Mouse (Mus musculus) left cerebral cortex, adult 9 months (tissue): ENCODE measurements at regions not wholly inside any gene's neighbourhood (a gene's known extent, or its start where the extent isn't known, plus 50 kb on each side); places are given as distances from the start of the nearest gene placed in this dataset.
A peak's percentile ranks its signal among the peaks of the same experiment; 100 is the strongest.

Experiments used
- DNase-seq, 2 experiments: peaks; one replicate each; pipeline ENCODE4 v3.0.0; 2022; ENCODE audit warnings: low spot score in 2 of 2

DNA sequence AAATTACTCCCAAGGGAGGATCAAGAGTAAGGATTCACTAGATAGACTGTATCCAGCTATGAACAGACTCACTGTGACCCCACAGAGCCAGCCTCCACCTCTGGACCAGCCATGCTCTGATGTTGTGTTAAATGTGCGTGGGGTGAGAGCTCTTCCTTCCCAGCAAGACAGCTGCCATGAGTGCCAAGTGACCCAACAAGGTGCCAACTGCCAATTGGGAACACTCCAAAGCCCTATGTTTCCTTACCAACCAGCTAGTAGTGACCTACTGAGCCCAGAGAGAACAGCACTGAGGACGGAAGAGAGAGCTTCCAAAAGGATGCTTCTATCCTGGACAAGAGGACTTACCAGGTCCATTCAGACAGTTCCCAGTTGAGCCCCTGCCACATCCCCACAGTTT, 241.3 kb upstream of the Pabpc6 start:
- DNase-seq: no peak

DNA sequence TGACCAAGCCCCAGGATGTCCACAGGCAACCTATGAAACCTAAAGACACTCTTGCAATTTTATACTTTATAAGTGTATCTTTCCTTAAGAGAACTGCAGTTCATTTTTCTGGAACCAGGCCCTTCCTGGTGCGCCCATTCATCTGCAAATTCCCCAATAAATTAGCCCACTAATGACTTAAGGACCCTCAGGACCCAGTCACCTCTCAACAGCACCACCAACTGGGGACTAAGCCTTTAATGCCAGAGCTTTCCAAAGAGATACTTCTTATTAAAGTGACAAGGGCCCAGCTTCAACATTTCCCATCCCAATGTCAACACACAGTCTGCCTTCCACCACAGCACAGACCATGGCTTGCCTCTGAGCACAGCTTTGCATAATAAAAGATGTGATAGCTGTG, 237.6 kb upstream of the Pabpc6 start:
- no peak for DNase-seq

DNA sequence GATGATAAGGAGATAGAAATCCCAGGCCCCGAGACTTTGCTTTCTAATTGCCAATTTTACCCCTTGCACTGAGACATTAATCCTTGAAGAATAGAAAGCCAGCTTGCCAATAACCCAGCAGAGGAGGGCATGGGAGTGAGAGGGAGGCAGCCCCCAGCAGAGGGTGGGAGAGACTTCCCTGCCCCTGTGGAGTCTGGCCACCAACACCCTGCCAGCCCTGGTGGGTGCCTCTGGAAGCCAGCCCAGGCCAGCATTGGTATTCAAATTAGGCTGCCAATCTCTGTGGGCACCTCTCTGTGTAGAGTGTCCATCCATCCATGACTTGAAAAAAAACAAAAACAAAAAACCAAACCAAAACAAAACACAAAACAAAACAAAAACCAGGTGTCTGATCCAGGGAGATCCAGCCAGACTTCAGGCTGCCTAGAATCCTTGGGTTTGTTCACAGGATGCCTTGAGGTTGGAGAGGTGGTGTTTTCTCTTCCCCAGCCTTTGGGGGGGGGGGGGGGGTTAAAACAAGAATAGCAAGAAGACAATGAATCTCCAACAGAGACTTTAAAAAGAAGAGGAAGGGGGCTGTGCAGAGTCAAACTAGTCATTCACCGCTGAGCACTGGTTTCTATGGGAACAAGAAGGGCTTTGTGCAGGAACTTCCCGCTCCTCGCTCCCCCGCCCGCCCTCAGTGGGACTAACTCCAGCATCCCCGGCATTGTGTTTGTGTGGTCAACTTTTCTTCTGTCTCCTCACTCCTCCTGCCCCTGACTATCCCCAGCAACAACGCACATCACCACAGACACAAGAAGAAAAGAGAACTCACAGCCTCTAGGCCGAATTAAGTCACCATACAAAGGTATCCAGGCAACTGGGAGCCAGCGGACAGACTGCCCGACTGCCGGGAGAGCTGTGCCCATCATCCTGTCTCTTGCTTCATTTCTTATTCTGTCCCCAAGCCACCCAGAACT, 236.3 kb upstream of the Pabpc6 start:
- DNase-seq: peak; percentile 43 to 71

DNA sequence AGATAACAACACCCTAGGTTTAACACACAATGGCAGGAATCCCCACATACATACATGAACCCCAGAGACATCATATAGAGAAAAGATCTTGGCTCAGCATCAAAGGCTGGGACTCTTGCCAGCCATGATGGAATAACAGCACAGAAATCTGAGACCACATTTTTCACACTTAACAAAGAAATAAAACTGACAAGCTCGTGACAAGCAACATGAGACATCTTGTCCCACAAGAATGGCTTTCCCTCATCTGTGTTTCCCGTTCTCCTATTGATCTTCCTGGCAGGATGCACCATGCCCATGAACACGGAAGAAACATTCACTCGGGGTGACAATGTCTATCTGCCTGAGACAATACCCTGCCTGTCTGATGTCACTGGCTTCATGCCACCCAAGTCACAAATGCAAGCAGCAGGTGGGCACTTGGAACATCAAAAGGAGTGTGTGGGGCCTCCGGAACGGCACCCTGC, 235.0 kb upstream of the Pabpc6 start:
- DNase-seq: no peak

DNA sequence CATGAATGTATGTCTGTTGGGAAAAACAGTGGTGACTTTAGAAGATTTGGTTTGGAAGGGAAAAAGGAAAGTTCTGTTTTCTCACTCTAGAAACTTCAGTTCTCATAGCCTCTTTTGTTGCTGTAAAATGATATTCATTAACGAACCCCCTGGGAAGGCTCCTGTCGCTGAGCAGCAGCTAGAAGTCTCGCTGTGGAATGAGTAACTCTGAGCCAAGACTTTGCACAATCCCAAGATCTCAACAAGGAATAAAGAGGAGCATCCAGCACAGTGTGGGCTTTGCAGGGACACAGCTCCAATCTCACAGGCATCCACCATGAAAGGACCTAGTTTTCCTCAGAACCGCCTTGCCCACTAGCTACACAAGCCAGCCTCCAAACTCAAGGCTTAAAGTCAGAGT, 233.8 kb upstream of the Pabpc6 start:
- DNase-seq: no peak

DNA sequence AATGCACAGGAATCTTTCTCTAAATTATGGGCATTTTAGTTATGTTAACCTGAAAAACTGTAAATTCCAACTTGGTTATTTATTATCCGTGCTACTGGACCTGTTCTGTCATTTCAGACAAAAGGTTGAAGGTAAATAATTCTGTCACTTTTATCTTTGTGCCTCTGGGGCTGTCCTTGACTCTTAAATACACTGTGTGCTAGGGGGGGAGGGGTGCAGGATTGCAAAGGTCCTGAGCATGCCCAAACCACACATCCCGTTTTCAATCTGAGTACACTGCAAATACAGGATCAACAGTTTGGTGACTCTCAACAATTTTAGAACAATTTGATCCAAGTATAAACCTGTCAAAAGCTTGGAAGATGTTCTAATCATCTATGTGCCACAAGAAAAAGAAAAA, 227.4 kb upstream of the Pabpc6 start:
- DNase-seq: no peak

DNA sequence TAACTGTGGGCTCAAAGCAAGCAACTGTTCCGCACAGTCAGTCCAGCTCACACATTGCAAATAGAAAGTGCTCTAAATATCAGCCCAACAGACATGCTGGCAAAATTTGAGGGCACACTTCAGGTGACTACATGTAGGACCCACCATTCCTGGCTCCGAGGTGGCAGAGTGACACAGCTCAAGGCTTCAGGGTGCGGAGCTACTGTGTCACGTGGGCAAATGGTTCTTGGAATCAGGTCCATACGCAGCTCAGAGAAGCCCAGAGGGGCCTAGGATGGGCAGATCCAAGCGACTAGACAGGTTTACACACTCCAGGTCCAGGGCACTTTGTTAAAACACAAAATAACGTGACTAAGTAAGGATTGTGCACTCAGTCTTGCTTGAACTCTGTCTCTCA, 226.2 kb upstream of the Pabpc6 start:
- DNase-seq: no peak

DNA sequence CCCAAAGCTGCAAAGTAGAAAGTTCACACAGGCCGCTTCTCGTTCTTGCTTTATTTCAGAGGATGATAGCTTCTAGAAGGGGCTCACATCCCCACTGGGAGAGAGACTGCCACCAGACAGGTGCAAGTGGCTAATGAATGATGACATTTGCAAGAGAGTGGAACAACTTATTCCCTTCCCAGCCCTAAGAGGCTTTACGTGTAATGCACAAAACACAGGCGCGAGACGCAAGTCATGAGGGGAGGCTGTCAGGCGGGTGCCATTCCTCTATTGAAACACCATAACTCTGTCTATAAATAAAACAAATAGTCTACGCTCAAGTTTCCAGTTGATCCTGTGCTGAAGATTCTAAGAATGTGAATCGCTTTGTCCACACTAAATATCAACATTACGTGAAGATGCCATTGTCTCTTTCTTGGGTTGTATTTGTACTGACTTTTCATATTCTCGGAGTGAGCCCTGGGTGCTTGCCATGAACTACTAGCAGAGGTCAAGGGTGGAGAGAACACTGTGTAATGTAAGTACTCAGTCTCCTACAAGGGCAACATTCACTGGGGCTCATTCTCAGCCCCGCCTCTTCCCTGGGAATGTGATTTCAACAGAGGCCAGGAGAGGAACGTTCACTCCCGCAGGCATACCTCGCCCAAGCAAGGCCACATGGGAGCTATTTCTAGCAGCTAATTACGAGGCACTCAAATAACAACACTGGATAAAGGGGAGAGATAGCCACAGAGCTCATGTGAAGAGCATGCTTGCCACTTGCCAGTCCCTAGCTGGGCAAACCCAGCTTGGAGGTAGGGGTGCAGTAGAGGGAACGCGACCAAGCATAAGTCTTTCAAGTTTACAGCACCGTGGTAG, 225.5 kb upstream of the Pabpc6 start:
- DNase-seq: no peak

DNA sequence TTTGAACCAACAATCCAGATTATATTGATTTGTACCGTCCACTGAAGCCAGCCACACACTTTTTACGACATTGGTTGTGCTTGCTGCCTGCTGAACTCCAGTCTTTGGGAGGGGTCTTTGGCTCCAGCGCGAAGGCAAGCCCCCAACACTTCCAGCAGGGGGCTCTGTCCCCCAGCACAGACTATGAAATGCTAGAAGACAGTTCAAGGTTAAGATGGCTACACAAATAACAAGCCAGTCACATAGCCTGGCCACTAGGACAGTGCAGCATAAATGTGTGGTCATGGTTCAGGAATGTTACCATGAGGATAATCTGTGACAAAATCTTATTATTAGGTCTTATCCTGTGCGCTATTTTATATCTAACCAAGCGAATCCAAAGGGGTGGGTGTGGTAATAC, 224.4 kb upstream of the Pabpc6 start:
- no peak for DNase-seq

DNA sequence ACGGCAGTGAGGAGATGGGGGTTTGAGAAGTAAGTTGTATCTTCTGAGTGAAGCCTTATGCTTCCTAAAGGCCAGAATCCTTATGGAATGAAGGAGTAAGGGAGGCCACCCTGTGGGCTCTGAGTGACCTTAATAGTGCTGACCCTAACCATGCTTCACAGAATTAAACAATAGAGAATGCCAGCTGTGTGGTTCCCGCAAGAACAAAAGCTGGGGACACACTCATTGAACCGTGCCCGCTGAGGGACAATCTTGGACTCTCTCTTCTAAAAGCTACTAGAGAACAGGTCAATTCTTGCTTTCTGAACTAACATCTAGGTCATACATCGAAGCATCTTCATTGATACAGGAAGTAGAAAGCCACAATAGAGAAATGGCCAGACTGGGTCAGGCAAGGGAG, 223.3 kb upstream of the Pabpc6 start:
- DNase-seq: no peak

DNA sequence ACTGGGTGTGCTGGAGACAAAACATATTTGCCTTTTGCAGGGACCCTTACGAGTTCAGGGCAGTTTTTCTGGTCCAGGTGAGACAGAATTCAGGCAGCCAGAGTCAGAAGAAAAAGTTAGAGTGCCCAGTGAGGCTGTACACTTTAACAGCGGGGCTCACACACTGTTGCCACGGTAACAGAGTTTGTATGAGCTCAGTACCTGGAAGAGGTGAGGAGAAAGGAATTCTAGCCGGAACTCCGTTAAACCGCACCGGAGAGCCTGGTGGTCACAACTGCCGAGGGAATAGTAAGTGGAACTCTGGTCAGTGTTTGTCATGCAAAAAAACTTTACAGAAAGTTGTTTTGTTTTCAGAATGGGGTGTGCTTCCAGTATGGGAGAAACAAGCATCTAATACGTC, 222.6 kb upstream of the Pabpc6 start:
- DNase-seq: no peak

DNA sequence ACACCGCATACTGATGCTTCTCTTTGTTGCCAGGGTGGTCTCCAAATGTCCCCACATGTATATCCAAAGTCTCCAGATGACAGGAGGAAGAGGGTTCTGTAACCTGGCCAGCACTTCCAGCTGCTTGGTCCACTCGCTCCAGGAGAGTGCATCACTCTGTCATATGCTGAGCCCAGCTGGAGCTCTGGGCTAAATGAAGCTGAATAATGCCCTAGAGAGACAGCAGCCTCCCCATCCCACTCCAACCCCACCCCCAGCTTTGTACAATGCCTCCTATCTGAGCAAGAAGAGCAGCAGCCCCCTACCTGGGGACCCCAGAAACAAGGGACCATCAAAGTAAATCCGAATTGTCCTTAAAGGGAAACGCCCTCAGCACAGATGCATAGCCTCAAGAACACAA, 219.0 kb upstream of the Pabpc6 start:
- no peak for DNase-seq

DNA sequence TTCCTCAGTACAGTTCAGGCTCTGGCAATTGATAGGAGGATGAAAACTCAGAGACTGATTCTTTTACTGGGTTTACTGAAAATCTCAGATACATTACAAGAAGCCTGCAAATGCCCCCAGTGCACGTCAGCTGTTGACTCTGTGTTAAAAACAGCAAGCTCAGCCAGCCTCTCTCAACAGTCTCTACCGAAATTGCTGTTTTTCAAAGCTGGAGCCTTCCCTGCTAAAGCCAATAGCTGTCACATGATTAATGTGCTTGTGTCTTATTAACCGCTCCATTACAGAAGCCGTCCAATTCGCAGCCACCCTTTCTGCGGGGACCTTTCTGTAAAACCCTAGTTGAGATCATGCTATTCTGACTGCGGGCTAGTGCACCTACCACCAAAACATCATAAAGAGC, 215.6 kb upstream of the Pabpc6 start:
- DNase-seq: no peak

DNA sequence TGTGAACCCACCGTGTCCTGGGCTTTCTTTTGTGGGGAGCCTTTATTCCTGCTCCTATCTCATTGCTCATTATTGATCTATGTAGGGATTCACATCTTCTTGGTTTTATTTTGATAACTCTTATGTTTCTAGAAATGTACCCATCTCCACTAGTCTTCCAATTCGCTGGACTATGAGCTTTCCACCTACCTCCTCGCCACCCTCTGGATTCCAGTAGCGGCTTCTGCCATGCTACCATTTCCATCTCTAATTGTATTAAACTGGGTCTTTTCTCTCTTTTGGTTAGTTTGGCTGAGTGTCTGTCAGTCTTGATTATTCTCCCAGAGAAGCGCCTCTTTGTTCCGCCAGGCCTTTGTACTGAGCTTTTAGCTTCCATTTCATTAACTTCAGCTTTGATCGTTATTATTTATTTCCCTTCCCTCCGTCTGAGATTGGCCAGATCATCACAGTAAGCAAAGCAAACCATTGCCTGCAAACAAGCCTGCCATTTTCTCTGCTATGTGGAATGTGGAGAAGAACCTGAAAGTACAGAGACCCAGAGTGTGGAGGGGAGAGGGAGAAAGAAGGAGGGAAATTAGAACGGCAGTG, 213.2 kb upstream of the Pabpc6 start:
- DNase-seq: no peak

DNA sequence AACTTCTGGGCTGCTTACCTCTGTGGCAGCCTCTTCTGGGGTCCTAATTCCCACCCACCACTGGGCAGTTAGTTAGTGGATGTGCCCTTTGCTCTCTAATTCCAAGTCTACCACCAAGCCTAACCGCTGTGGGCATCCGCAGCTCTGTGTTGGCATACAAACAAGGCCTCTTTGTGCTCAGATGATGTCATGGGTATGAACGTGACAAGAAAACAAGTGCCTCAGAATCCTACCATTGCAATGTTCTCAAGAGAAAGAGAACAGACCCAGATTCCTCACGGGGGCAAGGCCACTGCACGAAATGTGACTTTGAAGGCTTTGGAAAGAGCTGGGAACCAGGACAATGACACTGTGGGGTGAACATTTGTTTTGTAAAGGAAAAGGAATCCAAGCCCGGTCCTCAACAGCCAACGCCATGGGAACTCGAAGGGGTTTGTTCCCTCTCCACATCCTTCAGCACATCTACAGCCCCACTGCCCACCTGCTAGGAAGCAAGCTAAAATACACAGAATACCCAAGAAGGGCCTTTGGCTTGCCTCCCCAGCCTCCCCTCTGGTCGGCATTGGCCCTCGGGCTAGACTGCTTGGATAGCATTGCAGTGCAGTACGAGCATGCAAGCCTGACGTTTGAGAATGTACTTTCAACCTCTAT, 210.2 kb upstream of the Pabpc6 start:
- peak; percentile 22 to 59 for DNase-seq

DNA sequence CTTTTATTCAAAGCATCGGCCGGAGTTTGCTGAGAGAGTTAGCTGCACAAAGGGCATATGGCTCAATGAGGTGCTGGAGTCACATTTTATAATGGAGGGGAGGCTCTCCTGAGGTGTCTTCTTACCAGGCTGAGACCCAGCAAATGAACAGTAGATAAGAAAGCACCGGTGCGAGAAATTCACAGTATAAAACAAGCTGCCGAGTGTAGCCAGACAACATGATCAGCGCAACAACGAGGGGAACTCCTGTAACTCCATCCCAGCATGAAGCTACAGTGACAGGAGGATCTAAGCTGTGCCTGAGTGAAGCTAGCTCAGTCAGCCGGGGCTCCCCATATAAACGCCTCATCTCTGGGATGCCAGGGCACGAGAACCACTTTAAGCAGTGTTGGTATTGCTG, 204.2 kb upstream of the Pabpc6 start:
- DNase-seq: no peak

DNA sequence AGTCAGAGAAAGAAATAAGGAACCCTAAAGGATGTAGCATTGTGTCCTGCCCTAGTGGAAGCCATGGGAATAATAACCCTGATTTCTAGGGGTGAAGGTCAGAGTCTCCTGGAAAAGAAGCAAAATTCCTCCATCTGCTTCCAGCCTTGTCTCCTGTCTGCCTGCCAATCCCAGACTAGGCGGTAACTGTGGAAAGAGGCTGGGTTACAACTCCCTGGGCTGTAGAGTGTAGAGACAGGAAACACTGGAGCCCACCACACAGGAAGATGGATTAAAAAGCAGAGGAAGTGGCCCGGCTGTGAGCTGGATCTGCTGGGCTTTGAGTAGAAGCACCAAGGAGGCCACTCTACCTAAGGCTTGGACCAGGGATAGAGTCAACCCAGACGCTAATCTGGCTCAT, 200.7 kb upstream of the Pabpc6 start:
- no peak for DNase-seq

DNA sequence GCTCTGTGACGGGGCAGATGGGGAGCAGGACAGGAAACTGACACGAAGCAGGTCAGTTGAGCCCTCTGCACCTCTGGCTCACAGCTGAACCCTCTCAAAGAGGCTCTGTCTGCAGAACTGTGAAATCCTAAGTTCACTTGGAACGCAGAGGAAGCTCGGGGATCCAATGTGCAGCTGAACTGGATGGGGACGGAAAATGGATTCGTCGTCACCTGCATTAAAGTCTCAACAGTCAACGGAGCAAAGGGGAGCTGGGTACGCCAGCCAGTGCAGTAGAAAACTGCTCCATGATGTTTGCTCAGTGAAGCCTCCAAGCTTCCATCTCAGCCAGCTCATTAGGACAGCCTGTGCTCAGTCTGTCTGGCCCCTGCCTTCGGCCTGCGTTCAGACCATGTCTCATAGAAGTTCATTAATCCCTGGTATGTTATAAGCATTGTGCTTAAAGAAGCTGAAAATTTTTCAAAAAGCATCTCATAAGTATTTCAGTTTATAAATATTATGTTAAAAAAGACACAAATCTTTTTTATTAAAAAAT, 199.3 kb upstream of the Pabpc6 start:
- no peak for DNase-seq

DNA sequence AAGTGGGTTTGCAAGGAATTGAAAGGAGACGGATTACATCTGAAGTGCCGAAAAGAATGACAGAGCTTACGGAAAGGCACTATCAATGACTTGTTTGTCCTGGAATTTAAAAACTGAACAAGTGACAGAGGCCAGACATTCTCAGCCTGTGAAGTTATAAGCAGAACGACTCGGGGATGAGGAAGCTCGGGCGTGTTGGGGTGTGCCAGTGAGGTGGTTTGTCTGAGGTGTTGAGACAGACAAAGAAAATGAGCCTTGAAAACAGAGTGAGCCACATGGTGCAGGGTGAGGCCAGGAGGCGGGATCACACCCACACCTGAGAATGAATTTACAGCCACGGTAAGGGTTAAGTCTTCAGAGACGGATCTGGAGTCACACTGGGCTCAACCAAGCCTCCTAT, 194.7 kb upstream of the Pabpc6 start:
- no peak for DNase-seq

DNA sequence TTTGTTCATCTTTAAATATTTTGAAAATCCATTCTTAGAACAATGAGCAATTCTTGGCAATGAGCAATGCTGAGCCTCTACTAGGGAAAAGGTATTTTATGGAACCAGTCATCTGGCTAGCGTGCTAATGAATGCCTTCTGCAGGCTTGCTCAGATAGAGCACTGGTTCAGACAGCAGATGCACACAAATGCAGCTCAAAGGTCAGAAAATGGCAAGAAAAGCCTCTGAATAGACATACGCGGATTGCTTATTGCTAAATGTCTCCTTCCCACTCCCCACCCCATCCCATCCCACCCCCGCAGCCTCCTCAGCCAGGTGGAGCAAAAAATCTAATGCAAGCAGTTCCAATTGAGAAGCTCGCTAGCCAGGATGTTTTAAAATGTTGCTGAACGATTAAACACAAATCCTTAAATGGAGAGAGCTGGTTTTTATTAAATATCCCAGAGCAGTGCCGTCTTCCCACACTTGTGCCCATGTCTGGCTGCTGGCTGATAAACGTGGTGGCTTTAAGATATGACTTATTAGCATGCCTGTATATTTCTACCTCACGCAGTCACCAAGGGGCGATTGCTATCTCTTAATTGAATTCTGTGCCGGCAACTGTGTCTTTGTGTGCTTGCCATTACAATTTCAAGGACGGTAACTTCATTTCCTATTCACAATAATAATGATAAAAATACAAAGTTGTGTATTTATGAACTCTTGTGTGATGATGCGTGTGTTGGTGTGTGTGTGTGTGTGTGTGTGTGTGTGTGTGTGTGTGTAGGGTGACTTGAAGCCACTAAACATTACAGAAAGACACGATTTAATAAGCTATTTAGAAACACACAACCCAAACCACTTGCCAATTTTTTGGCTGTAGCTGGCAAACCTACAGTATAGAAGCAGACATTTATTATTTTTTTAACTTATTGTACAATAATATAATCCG, 192.7 kb upstream of the Pabpc6 start:
- peak; percentile 19 to 23 for DNase-seq
